Mouse (Mus musculus) thymus, postnatal 4 days (tissue): Measurements from ENCODE around the gene Sh3bp4.
A peak's percentile ranks its signal among the peaks of the same experiment; 100 is the strongest.

Source experiments
- DNase-seq: peaks from one replicate; pipeline ENCODE4 v3.0.0; 2021

Gene Sh3bp4

DNA sequence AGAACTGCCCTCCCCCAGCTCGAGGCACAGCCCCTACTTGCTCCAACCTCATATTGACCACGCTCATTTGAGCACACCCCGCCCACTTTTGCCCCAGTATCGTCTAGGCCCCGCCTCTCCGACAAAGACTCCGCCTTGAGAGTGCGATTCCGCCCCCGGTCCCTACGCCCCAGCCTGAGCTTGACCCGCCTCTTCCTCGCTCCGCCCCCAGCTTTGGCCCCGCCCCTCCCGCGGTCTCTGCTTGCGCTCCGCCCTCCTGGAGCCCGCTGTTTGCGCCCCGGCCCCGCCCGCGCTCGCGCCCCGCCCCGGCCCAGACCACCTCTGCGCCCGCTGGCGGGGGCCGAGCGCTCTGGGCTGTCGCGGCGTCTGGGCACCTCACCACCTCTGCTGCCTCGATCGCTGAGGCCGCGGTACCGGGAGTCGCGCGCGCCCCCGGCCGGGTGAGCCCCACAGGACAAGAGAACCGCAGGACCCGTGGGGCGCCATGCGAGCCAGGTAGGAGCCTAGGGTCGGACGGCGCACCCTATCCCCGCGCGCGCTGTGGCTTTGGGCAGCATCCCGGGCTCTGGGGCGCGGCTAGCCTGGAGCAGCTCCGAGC is at the start of gene Sh3bp4:
Gene Sh3bp4, plus strand, starts transcription at position 313 of the 598 bp plus-strand sequence.
- peak; percentile 99 for DNase-seq

DNA sequence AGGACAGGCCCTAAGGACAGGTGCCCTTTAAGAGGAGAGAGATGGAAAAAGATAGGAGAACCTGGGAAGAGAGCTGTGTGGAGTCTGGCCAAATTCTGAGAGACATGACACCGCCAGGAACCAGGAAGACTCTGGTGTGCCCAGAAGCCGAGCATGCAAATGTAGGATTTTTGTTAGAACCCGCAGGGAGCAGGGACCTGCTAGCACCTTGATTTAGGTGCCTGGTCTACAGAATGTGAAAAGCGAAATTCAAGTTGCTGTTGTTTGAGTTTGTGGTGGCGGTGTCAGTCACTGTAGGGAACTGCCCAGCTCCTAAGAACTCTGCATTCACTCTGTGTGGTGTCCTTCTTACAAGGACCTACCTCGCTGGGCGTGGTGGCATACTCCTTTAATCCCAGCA is 47.2 kb upstream of the Sh3bp4 start:
- DNase-seq: no peak

DNA sequence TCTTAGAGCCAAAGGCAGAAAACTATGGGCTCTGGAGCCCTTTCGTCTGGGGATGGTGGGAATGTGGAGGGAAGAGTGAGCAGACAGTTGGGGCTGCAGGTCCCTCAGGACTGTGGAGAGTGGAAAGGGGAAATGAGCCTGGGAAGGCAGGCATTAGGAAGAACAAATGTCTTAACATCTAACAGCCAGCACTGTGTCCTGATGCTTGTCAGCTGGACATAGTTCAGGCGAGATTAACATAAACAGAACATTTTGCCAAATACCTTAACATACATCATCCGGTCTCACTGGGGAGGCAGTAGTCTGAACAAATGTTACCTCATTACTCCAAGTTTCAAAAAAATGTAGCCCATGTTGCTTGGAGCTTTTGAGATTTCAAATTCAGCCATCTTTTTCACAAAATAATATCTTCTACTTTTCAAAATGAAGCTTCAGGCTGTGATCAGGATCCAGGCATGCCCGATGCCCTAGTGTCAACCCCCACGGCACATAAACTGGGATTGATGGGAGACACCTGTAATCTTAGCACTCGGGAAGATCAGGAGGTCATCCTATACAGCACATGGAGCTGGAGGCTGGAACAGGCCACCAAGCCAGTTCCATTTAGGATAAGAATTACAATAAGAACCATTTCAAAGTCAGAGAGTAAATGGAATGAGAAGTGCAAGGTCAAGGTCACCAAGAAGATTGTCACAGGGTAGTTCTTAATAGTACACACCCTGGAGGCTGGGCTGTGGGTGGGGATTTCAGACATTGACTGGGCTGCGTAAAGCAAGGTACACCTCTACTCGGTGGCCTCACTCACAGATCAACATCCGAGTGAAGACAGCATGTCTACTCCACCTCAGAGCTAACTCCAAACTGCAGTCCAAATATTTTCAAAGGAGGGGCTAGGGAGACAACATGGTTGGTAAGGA is 45.3 kb upstream of the Sh3bp4 start:
- DNase-seq: no peak

DNA sequence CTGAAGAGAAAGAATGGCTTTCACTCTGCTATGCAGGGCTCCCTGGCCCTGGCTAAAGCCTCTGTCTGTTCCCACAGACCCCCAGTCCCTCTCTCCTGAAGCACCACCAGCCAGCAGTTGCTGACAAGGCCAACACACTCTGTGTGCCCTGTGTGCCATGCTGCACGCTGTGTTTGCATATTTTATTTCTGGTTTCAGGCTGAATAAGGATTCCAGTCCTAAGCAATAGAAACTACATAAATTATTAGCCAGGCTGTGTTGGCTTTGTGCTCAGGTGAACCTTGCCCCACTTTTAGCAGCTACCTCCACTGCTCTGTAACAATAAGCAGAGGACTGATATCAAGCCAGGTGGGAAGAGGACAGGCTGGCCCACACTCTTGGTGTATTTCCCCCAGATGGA is 44.2 kb upstream of the Sh3bp4 start:
- DNase-seq: no peak

DNA sequence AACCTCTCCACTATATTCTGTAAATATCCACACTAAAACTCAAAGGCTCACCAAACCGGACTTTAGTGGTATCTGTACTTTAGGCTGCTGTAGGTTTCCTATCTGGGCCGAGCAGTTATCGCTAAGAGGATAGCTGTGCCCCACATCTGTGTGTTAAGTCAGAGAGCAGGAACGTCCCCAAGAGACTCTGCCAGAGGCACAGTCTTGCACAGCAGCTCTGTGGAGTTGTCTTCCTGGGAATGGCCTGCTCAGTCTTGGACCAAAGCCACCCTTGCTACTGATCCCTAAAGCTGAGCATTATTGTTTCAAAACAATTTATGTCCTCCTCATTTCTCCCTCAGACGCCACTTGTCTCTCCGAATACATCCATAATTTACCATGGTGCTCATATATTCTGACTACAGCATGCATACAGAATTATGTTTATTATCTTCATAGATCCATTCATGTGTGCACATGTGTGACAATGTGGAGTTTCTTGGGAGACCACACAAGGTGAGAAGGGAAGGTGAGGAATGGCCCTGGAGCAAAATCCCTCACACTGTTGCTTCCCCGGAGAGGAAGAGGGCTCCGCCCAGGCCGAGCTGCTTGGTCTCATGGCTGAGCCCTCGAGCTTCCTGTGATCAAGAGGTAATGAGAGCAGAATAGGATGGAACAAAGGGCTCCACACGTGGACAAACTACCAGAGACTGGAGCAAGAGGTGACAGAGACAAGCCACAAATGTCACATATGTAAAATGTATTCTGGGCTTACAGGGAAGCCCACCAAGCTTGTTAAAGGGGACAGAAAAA is 40.9 kb upstream of the Sh3bp4 start:
- DNase-seq: no peak

DNA sequence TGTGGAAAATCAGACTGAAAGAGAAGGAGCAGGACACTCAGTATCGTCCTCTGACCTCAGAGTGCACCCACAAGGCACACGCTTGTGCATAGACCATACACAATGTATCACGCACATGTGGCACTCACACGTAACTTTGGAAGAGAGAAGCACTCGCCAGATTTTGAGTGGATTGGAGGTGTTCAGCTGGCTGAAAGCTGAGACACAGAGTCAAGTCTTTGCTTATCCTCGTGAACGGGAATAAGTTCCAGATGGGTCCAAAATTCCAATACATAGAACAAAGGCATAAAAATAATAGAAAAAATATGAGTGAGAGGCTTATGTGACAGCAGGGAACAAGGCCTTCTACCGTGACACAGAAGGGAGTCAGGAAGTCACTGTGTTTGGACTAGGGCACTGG is 36.6 kb upstream of the Sh3bp4 start:
- no peak for DNase-seq

DNA sequence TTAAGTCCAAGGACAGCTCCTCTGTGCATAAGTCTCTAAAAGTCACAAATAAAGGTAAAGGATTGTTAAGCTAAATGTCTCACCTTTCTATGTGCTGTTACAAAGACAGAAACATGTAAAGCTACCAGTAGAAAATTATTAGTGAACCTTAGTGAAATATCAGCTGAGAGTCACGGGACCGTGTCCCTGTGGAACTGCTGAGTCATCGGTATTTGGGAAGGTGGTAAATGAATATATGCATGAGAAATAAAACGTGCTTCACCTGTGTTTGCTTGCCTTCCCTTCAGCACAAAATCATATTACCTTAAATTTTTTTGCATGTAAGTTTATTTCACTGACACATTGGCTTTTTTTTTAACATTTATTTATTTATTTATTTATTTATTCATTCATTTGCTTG is 36.2 kb upstream of the Sh3bp4 start:
- DNase-seq: no peak

DNA sequence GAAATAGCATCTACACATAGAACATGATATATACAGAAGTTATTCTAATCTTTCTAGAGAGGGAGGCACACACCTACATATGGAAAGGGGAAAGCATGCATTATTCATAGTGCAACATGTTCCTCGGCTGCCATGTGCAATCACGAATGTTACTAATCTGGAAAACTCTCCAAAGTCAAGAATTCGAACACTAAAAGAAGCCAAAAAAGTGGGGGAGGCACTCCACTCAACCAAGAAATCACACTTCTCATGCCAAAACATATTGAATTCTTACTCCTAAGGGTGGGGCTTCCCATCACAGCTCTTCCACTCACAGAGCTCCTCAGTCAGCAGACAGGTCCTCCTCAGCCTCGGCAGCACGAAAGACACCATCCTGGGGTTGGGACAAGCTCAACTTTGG is 35.1 kb upstream of the Sh3bp4 start:
- DNase-seq: no peak

DNA sequence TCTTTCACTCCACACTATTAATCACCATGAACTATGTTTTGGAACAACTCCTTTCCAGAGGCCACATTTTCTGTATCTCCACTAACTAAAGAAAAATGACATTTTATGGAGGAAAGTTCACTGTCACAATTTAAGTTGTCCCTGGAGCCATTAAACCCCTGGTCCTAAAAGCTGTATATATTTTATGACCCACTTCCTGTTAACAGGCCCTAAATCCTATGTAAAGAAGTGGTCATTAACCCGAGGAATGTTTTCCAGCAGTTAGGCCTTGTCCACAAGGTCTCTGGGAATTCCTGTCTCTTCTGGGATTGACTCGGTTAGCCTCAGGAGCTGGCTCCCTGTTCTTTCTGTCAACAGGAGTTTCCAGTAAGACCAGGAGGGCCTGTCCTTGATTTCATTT is 30.4 kb upstream of the Sh3bp4 start:
- DNase-seq: no peak

DNA sequence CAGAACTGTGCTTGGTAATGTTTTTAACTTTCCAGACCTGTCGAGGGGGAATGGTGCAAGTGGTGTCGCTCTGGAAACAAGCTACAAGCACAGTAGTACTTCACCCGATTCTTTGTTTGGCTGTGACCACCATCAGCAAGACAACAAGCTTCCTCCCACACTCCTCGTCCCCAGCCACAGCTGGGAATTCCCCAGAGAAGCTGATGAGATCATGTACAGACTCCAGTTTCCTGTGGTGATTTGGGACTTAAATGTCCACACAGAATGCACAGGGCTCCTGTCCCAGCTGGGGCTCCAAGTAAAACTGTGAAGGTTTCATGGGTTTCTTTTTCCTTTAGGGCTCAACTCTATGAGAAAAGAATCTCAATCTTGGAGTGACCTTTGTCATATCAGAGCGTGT is 28.9 kb upstream of the Sh3bp4 start:
- DNase-seq: no peak

DNA sequence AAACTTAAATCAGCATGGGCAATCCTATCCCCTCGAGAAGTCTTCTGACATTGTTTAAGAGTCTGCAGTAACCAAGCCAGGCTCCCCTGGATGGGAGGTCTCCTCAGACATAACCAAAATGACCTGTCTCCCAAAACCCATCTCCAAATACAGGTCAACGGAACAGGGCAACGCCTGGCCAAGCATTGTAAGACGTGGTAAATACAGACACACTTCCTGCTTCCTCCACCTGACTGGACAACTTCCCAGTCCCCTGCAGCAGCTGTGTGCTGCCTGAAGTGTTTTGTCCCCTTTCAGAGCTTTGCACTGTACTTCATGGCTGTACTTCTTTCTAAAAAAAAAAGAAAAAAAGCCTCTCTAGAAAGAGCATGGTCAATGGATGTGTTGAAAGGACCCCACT is 28.1 kb upstream of the Sh3bp4 start:
- DNase-seq: no peak

DNA sequence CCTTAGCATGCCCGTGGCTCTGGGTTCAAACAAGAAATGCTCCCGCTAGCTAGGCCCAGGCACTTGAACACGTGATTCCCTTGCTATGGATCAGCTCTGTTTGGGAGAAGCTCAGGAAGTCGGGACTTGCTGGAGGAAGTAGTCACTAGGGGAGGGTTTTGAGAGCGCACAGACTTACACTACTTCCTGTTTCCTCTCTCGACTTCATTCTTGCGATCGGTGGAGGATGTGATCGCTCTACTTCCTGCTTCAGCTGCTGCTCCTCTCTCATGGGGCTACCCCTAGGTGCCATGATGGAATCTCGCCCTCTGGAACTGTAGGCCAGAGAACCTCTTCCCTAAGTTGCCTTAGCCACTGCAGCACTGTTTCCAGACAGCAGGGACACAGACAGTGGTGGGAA is 27.3 kb upstream of the Sh3bp4 start:
- no peak for DNase-seq

DNA sequence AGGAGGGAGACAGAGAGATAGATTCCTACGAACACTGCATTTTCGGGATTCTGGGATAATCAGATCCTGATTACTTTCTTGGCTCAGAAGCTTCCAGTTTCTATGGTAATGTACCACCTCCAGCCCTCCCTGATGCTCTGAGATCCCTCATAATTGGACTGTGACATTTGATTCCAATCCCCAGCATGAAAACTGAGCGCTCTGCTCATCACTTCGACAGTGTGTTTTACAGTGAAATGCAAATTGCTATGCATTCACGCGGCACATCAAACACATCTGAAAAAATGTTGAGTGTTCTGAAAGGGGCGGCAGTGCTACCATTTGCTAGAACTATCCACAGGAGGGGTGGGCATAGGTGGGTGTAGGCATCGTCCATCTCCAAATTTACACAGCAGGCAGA is 24.8 kb upstream of the Sh3bp4 start:
- DNase-seq: no peak

DNA sequence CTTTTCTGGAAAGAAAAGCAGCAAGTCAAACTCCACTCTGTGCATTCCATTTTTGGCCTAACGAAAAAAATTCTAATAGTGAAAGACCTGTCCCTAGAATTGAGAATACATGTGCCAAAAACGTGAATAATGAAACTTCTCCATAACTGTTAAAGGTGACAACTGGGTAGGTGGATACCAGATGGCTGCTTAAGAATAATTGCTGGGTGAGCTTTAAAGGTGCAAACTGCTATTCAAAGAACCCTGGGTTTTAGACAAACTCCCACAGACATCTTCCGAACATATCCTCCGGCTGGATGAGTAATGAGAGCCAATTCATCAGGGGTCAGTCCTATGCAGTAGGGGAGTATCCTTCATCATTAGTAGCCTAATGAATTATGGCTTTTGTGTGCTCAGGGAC is 20.7 kb upstream of the Sh3bp4 start:
- DNase-seq: no peak

DNA sequence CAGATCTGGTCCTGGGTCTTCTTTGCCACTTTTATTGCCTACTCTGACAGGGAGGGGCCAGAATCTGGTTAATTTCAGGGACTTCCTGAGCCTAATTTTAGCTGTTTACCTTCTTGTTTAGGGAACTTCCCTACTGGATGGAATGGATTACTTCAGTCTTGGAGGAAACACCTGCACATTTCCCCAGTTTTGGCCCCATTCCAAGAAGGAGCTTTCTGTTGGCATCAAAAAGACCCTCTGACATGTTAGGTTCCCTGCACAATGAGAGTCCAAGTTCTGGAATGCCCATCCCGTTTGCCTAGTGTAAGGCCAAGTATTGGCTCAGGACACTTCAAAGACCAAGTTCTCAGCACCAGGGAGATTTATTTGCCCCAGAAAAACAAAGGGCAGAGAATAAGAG is 14.0 kb upstream of the Sh3bp4 start:
- DNase-seq: no peak

DNA sequence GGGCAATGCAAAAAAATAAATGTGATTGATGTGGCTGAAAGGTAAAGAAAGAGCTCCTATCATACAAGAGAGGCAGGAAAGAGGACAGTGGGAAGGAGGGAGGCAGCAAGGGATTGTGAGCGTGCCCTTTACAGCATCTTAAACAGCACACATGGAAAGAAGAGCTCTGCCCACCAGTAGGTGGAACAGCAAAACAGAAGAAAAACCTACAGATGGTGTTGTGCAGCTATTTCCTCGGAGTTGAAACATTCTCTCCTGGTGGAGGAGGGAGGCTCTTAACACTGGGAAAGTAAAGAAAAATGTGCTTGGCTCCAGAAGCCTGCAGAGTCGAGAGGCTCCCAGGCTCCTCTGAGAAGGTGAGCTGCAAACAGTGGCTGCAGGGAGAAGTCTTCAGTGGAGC is 12.8 kb upstream of the Sh3bp4 start:
- no peak for DNase-seq

DNA sequence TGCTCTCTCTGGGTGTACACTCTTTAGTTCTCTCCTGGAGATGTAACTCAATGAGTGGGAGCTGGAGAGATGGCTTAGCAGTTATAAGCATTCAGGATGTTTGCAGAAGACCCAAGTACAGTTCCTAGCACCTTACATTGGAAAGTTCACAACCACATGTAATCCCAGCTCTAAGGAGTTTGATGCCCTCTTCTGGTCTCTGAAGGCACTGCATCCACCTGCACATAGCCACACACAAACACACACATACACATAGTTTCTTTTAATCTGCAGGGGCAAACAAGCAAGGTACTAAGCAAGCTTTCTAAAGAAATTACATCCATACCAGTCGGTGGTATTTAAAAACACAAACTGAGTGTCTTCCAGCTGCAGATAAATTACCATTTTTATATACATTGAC is 12.2 kb upstream of the Sh3bp4 start:
- DNase-seq: no peak

DNA sequence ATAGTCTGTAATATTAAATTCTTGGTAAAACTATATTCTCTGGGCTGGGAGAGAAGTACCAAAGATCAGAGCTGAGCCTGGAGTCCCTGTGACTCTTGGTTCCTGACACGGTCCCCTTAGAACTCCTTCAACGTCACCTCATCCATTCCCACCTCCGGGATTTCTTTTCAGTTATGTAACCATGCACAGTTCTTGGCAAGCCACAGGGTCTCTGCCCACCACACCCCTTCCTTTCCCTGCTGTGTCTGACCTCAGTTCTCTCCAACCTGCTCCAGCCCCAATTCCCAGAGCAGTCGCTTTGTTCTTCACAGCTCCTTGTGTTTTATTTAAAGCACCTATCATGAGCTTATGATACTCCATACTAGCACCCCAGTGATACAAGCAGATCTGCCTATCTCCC is 7.2 kb upstream of the Sh3bp4 start:
- no peak for DNase-seq

DNA sequence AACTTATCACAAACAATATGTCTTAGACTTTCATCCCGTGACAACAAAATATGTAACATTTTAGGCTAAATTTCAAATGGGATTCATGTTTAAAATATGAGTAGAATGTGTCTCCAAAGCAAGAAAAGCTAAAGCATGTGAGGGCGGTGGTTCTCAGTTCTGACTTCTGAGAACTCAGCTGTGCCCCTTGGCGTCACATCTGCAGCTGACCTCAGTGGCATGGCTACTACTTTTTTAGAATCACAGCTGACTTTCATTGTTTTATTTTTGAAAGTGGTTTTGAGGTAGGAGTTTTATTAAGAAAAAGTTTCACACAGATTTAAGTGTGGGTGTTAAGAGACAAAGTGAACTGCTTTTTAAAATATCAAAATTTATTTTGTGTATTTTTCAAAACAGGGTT is 6.4 kb upstream of the Sh3bp4 start:
- DNase-seq: no peak

DNA sequence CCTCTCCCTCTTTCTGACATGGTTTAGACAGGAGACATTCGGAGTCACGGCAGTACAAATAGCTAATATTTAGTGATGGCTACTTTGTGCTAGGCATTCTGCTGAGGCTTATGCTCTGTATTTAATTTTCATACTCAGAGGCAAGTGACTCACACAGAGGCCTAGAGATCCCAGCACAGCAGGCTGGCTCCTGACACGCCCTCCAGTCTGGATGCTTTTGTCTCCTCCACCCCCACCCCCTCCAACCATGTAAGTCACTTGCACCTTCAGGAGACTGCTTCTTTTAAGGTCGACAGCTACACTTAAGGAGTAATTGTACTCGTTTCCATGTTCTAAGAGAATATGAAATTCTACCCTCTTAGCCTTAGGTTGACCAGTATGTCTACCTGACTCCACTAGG is 1.4 kb upstream of the Sh3bp4 start:
- no peak for DNase-seq

DNA sequence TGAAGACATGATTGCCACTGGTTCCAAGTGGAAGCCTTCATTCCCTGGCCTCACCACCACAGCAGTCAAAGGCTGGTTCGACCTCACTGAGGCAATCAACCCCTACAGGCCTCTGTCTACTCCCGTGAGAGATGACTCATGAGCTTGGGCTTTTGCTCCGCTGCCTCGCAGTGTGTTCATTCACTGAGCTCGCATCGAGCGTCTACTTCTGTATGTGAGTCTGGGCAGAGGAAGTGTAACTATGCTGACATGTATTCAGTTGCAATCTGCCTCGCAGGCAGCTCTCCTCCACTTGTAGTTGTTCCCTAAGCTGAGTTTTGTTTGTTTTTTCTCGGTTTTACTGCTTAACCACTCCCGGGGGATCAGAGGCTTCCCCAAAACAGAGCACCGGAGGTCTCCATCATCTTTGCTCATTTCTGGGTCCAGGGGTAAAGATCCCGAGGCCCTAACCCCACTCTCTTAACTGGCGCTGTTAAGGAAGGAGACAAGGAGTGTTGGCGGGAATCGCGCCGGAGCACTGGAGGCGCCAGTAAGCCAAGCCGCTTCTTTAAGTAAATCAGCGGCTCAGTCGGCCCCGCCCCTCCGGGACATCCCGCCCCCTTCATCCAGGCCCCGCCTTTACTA is 624 bp upstream of the Sh3bp4 start:
- peak; percentile 38 for DNase-seq

DNA sequence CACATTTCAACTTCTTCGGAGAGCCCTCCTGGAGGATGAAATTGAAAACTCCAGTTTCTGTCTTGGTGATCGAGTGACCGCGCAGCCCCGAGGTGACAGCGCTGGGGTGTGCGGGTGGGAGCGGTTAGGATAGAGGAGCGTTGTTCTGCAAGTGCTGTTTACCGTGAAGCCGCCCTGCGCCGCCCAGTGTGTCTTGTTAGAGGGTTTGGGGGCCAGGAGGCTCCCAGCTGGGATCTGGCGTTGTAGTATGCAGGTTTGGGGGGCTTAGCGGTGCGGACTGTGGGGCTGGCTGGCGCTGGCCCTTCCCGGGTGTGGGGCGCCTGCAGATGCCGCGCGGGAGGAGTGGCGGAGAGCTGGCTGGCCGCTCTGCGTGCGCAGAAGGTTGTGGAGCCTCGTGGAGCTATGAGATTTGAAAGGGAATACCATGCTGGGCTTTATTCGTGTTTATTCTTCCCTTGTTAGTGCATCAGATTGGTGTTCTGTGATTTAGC is 701 bp downstream of the Sh3bp4 start:
- DNase-seq: peak; percentile 57
